Mouse (Mus musculus): Measurements from ENCODE around the gene Vmn1r69.

Vmn1r69 gene

GRCm38 (mm10) chr7:10613559-10613958, at the start of gene Vmn1r69:
Gene Vmn1r69, minus strand, starts transcription at chr7:10613659.
- no peak for DNase-seq (ENCODE audit: low spot score in 2 of 2)

GRCm38 (mm10) chr7:10631232-10631631, 17.8 kb upstream of the Vmn1r69 start, which contains the start of gene Vmn1r70:
Gene Vmn1r70, plus strand, starts transcription at chr7:10631532.
- DNase-seq (ENCODE audit: low spot score in 2 of 2) = no peak

GRCm38 (mm10) chr7:10558385-10558784, 55.1 kb downstream of the Vmn1r69 start, which contains the start of gene Vmn1r68:
Gene Vmn1r68, minus strand, starts transcription at chr7:10558485.
- DNase-seq (ENCODE audit: low spot score in 2 of 2) = no peak
